Mouse (Mus musculus) spleen, adult 2 months (tissue): ENCODE data around the gene Slc13a2. TPM values are rescaled to one million over a fixed set of nuclear protein-coding genes. Genes with fewer than 3 reads are reported as not detected.
A peak's percentile ranks its signal among the peaks of the same experiment; 100 is the strongest.

Source experiments
- DNase-seq, 2 experiments: peaks; one replicate each; pipeline versions ENCODE4 v3.0.0 to v3.0.0-alpha.2; 2012 to 2021; ENCODE audit warnings: low spot score in 2 of 2, low read depth in 1 of 2
- H3K27ac ChIP-seq: fragments of 200-500 bp; 2 replicates; pipeline ENCODE4 v1.5.1; 2012; ENCODE audit warnings: low read length, inconsistent platforms; ENCODE audit not compliant: insufficient read depth
- H3K27me3 ChIP-seq: fragments of 200-500 bp; 2 replicates; pipeline ENCODE4 v1.6.1; 2012; ENCODE audit warnings: mild to moderate bottlenecking, moderate library complexity, low read length, inconsistent platforms; ENCODE audit not compliant: control insufficient read depth, insufficient read depth
- H3K36me3 ChIP-seq: fragments of 200-500 bp; 2 replicates; pipeline ENCODE4 v1.6.1; 2012; ENCODE audit warnings: mild to moderate bottlenecking, low read length, inconsistent platforms; ENCODE audit not compliant: control insufficient read depth, insufficient read depth
- H3K4me1 ChIP-seq: fragments of 200-500 bp; 2 replicates; pipeline ENCODE4 v1.6.1; 2011; ENCODE audit warnings: inconsistent platforms; ENCODE audit not compliant: control insufficient read depth, insufficient read depth, insufficient read length
- H3K4me3 ChIP-seq: fragments of 200-500 bp; 2 replicates; pipeline ENCODE4 v1.5.1; 2011; ENCODE audit warnings: mild to moderate bottlenecking, inconsistent platforms; ENCODE audit not compliant: insufficient read depth, insufficient read length; ENCODE audit errors: extremely low read depth
- CTCF ChIP-seq: fragments of 200-500 bp; IDR thresholded peaks from 2 replicates; pipeline ENCODE4 v1.5.1; 2011; ENCODE audit warnings: mild to moderate bottlenecking, inconsistent platforms; ENCODE audit not compliant: insufficient read depth, insufficient read length, insufficient replicate concordance; ENCODE audit errors: extremely low read depth
- POLR2A ChIP-seq: fragments of 200-500 bp; IDR thresholded peaks from 2 replicates; pipeline ENCODE4 v1.6.1; 2011; ENCODE audit warnings: low read depth, low read length, inconsistent platforms
- WGBS: fragments of 180-500 bp; shearing (Covaris S2); methylation state at CpG from one replicate; pipeline ENCODE4 v1.1.7; 2018; 5-methylcytosine and 5-hydroxymethylcytosine counted together
- polyA plus RNA-seq: library from polyadenylated mRNA; depleted of rRNA; stranded (reverse); fragments of >200 nt; gene quantifications from 2 replicates; pipeline ENCODE4 v1.2.3, GENCODE M21; 2012; rRNA removed

Slc13a2 gene
- 0.28 and 0.41 TPM in 2 replicates for polyA plus RNA-seq

DNA sequence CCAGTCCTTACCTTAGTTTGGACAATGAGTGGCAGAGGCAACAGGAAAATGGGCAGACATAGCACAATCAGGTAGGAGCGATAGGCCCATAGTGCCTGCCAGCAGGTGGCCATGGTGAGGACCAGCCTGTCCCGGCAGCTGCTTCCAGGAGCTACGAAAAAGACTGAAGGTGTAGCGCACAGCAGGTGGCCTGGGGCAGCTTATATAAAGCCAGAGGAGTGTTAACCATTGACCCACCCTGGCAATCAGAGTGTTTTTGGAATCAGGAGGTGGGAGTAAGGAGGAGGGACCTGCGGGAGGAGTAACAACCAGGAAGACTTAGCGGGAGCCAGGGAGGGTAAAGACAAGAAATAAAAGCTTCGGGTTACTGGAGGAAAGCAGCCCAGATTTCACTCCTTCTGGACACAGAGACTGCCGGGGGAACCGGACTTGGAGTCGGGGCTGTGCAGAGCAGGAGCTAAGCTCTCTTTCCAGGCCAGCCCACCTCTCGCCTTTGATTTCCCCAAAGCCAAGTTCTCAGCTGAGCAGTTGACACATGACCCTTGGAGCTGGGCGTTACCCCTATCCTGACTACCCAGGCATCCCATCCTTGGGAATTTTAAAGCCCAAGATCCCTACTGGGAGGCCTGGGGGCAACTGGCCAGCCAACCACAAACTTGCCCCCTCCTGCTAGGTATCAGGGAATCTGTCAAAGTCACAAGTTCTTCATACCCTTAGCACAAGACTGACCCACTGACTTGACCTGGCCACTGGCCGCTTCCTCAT lies at the start of gene Slc13a2:
Gene Slc13a2 (minus strand): TSS at position 163 of the 765 bp plus-strand sequence.
- no peaks in the 10 kb centered on the region for H3K4me1 ChIP-seq
- H3K27ac ChIP-seq: no peak within 1 kb of the TSS
- H3K4me3 ChIP-seq: no peak within 1 kb of the TSS
- DNase-seq: no peak
- no peak for TF ChIP-seq CTCF
- no peak for TF ChIP-seq POLR2A
- no peaks in the 10 kb centered on the region; the same call in 1 of the 2 replicates for H3K27me3 ChIP-seq
- no peaks in the 10 kb centered on the region for H3K36me3 ChIP-seq
- WGBS: 47% methylated on average over 13 of the region's 13 CpGs

DNA sequence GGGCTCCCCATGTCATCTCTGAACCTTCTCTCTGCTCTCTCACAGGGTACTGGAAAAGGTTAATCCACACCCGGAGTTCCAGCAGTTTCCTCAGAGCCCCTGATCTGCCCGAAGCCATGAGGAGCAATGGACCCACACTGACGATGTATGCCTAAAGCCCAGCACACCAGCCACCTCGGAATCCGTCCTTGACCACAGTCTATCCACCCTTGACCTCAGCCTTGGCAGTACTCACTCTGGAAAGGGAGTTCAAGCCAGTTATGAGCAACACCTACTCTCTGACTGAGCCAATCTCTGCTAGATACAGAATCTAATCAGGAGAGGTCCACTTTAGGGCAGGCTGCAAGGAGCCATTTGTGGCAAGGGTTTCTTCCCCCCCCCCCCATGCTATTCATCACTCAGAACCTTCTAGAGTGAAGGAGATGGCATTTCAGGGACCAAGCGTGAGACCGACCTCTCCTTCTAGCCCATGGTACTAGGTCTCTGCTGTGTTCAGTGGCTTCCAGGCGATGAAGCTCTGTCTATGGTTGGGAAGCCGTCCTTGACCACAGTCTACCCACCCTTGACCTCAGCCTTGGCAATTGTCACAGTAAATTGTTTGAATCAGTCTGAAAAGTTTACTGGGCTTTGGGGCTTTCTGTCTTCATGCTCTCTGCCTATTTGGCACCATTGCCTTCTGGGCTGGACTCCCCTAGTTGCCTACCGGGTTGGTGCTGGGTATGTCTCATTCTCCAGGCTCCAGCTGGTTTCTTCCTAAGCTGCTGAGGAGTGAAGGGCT lies 49.5 kb upstream of the Slc13a2 start:
- DNase-seq: no peak
- H3K4me3 ChIP-seq: no peak overlapping the region
- no peaks in the 10 kb centered on the region for H3K36me3 ChIP-seq
- WGBS: 91% methylated on average over 10 of the region's 10 CpGs
- no peaks in the 10 kb centered on the region for H3K4me1 ChIP-seq
- H3K27me3 ChIP-seq: no peaks in the 10 kb centered on the region
- no peak overlapping the region for H3K27ac ChIP-seq
- TF ChIP-seq CTCF: no peak
- no peak for TF ChIP-seq POLR2A

DNA sequence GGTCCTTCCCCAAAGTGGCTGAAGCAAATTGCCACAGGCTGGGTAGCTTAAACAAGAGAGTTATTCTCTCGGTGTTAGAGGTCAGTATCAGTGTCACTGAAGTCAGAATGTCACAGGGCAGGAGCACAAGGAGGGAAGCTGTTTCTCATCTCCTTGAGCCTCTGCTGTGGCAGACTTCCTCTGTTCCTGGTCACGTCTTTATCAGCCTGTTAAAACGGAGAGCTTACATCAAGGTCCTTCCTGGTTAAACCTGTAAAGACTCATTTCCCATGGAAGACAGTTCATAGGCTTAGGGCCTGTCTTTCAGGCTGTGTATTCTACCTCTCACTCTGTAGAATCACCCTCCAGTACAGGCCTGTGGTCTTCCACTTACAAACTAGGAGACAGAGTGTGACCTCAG lies 45.9 kb upstream of the Slc13a2 start:
- H3K36me3 ChIP-seq: no peaks in the 10 kb centered on the region
- 58% methylated on average over 3 of the region's 3 CpGs for WGBS
- no peak overlapping the region for H3K4me3 ChIP-seq
- TF ChIP-seq CTCF (no peak), POLR2A (no peak)
- no peak for DNase-seq
- peaks cover 3% of the 10 kb centered on the region; the same call in 1 of the 2 replicates for H3K4me1 ChIP-seq
- H3K27ac ChIP-seq: no peak overlapping the region
- no peaks in the 10 kb centered on the region for H3K27me3 ChIP-seq

DNA sequence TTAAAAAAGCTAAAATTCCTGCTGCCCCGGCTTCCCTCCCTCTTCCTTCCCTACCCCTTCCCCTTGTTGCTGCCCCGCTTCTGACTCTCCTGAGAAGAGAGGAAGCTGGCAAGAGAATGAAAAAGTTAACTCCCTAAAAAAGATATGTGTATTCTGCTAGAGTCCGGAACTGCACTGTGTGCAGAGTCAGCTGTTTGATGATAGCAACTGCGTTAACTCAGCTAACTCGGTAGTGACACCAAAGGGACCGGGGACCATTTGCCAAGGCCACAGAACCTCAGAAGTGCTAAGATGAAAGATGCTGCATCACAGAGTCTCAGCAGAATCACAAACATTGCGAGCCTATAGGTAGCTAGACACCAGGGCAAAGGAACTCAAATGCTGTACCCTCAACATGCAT lies 45.5 kb upstream of the Slc13a2 start:
- no peak overlapping the region for H3K27ac ChIP-seq
- H3K4me1 ChIP-seq: peaks cover 3% of the 10 kb centered on the region; the same call in 1 of the 2 replicates
- H3K36me3 ChIP-seq: no peaks in the 10 kb centered on the region
- no peak for DNase-seq
- H3K4me3 ChIP-seq: no peak overlapping the region
- WGBS: 81% methylated on average over 7 of the region's 7 CpGs
- no peaks in the 10 kb centered on the region for H3K27me3 ChIP-seq
- TF ChIP-seq CTCF (no peak), POLR2A (no peak)

DNA sequence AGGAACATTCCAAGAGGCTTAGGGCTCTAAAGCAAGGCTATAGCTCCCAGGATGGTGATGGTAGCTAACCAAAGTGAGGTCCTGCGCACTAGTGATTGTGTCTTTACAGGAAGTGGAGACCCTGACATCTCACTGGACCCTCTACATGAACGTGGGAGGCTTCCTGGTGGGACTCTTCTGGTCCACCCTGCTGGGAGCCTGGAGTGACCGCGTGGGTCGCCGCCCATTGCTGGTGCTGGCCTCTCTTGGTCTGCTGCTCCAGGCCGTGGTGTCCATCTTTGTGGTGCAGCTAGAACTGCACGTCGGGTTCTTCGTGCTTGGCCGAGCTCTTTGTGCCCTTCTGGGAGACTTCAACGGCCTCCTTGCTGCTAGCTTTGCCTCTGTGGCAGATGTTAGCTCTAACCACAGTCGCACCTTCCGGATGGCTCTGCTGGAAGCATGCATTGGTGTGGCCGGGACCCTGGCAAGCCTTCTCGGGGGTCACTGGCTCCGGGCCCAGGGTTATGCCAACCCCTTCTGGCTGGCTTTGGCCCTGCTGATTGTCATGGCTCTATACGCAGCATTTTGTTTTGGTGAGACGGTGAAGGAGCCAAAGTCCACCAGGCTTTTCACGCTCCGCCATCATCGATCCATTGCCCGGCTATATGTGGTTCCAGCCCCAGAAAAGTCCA lies 44.4 kb upstream of the Slc13a2 start:
- peak overlapping the region; percentile 76; the same call in 1 of the 2 replicates for H3K4me3 ChIP-seq
- 66% methylated on average over 23 of the region's 23 CpGs for WGBS
- peaks cover 3% of the 10 kb centered on the region; the same call in 1 of the 2 replicates for H3K4me1 ChIP-seq
- no peaks in the 10 kb centered on the region for H3K27me3 ChIP-seq
- TF ChIP-seq CTCF: no peak
- TF ChIP-seq POLR2A: no peak
- DNase-seq: no peak
- no peak overlapping the region for H3K27ac ChIP-seq
- no peaks in the 10 kb centered on the region for H3K36me3 ChIP-seq

DNA sequence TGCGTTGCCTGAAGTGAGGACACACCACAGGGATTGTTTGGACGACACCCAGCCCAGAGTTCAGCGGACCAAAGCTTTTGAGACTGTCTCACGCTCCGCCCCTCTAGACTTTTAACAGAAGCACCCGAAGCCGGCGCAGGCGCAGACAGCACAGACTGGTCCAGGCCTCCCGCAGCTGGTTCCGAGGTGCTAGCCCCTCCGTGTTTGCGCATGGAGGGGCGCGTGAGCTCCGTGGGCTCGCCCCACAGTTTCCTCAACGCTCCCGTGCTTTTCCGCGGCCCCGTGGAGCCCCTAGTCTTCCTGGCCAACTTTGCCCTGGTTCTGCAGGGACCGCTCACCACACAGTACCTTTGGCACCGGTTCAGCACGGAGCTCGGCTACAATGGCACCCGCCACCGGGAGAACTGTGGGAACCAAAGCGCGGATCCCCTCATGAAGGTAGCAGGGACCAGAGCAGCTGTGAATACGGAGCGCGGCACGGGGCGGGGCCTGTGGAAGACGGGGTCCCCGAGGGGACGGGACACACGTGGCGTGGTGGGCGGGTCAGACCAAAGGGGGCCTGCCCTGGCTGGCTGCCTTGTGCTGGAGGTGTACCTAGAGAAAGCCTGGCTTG lies 43.7 kb upstream of the Slc13a2 start, which contains the start of gene Slc46a1:
Gene Slc46a1 (plus strand): TSS at position 130 of the 613 bp plus-strand sequence.
- Histone ChIP-seq H3K27me3 (no peaks in the 10 kb centered on the region), H3K4me3 (peak within 1 kb of the TSS; percentile 76), H3K27ac (peak within 1 kb of the TSS; percentile 46; the same call in 1 of the 2 replicates), H3K4me1 (peaks cover 3% of the 10 kb centered on the region; the same call in 1 of the 2 replicates), H3K36me3 (no peaks in the 10 kb centered on the region)
- peak; percentile 35 to 62 for DNase-seq
- TF ChIP-seq POLR2A (no peak), CTCF (no peak)
- WGBS: under 1% methylated on average over 41 of the region's 41 CpGs
